Mouse (Mus musculus): ENCODE measurements around the gene Ina.
"Not testable (repeated sequence)": the region's sequence is repeated elsewhere in the genome, so short reads cannot be mapped to it uniquely, and the experiment has no call there.

The Ina gene

DNA sequence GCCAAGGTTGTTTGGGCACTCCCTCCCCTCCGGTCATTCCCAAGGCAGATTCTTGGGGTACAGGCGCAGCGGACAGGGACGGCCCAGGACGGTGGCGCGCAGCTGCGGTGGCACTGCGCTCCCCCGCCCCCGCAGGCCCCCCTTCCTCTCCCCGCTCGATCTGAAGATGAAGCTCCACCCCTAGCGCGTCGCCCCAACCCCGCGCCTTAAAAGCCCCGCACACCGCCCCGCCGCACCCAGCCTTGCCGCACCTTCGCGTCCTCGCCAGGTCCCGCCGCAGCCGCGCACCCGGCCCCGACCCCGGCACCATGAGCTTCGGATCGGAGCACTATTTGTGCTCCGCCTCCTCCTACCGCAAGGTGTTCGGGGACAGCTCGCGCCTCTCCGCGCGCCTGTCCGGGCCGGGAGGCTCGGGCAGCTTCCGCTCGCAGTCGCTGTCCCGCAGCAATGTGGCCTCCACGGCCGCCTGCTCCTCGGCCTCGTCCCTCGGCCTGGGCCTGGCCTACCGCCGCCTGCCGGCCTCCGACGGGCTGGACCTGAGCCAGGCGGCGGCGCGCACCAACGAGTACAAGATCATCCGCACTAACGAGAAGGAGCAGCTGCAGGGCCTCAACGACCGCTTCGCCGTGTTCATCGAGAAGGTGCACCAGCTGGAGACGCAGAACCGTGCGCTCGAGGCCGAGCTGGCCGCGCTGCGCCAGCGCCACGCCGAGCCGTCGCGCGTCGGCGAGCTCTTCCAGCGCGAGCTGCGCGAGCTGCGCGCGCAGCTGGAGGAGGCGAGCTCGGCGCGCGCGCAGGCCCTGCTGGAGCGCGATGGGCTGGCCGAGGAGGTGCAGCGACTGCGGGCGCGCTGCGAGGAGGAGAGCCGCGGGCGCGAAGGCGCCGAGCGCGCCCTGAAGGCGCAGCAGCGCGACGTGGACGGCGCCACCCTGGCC lies at the start of gene Ina, which contains the start of gene Nt5c2:
Gene Ina, plus strand, starts transcription at position 252 of the 935 bp plus-strand sequence.
Gene Nt5c2, minus strand, starts transcription at position 707 of the 935 bp plus-strand sequence.
- DNase-seq, result peak; percentile 8 to 28

DNA sequence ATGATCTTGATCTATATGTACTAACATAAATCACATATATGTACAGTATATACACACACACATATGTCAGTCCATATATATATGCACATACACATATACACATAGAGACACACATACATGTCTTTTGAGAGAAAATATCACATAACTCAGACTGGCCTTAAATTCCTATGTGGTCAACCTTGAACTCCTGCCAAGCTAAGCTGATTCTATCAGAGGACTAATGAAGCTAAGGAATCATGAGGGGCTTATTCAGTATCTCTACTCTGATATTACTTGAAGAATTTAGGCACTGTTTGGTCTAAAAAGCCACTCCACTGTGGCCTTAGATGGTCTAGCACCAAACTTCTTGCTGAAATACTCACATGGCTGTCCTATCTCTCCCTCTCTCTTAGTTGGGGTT lies 49.0 kb upstream of the Ina start:
- no peak for DNase-seq

DNA sequence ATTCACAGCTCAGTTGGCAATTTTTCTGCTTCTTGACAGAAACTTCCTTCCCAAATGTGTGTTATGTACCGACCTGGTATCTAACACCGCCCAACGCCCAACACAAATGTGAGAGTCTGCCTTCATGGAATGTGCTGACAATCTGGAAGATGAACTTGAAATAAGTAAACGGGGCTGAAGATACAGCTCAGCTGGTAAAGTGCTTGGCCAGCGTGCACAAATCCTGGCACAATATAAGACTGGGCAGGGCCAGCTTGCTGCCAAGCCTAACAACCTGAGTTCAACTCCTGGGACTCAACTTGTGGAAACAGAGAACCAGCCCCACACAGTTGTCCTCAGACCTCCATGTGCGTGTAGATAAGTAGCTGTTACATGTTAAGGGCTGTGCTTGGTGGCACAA lies 48.2 kb upstream of the Ina start:
- no peak for DNase-seq

DNA sequence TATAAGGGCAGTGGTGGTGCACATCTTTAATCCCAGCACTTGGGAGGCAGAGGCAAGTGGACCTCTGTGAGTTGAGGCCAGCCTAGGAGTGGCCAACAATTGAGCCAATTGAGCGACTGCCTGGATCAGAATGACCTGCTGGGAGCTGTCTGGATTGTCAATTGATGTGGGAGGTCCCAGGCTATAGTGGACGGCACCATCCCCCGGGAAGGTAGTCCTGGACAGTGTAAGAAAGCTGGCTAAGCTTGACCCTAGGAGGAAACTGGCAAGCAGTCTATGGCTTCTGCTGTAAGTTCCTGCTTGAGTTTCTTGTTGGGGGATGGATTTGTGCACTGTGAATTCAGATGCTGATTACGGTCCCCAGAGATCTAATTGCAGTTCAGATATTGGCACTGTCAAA lies 46.6 kb upstream of the Ina start:
- no peak for DNase-seq

DNA sequence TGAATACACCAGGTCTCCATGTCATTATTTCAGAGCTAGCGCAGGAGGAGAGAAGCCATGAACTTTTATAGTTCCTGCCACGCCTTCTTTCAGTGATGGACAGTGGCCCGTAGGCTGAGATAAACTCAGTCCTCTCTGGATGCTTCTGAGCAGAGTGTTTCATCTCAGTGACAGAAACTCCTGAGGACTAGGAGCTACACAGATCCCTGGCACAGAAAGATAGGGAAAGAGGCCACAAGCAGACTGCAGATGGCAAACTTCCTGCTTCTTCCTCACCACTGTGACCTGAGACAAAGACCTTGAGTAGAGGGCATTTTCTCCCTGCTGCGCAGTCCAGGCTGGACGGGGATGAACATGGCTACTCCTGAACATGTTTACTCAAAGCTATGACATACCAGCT lies 45.7 kb upstream of the Ina start:
- no peak for DNase-seq

DNA sequence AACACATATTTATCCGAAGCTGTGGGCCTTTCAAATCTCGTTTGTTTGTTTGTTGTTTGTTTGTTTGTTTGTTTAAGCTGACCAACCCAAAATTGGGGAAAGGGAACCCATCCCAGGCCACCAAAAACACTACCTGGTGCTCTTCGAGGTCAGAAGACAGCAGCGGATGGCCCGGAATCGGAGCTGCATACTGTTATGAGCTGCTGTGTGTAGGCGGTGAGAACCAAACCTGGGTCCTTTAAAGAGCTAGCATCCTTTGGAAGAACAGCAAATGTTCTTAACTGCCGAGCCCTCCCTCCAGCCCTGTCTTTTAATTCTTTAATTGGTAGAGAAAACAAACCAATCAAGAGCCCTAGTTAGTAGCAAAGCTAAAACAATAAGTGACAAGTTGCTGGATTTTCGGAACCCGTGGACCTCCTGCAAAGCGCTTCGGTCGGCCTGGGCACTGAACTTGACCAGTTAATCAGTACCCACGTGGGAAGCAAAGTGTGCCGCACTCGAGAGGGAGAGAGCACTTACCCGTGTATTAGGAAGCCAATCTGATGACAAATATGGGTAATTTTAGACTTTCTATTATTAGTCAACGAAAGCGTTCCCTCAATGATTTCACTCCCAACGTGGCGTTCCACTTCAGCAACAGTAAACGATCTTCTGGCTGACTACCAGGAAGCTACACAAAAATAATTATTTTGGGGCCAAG lies 45.1 kb upstream of the Ina start:
- DNase-seq, result no peak

DNA sequence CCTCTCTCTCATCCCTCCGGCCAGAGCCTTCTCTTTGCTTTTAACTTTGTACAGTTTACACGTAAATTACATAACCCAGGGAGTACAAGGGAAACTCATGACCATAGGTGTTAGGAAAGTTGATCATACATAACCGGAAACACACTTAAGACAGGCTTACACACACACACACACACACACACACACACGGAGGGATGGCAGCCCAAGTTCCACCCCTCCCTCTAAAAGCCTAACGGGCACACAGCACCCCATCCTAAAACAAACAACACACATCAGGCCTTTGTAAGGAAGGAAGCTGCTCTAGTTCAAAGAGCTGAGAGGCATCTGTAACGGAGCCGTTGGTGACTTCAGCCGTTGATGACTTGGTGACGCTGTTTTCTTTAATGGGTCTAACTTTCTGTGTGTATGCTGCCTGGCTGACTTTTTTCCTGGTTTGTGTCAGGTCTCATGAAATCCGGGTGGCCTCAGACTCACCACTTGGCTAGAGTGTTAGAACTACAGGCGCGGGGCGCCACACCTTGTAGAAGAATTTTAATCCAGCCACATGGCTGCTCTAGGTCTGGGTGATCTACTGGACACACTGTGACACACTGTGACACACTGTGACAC lies 44.3 kb upstream of the Ina start:
- DNase-seq, result peak; percentile 56 to 64

DNA sequence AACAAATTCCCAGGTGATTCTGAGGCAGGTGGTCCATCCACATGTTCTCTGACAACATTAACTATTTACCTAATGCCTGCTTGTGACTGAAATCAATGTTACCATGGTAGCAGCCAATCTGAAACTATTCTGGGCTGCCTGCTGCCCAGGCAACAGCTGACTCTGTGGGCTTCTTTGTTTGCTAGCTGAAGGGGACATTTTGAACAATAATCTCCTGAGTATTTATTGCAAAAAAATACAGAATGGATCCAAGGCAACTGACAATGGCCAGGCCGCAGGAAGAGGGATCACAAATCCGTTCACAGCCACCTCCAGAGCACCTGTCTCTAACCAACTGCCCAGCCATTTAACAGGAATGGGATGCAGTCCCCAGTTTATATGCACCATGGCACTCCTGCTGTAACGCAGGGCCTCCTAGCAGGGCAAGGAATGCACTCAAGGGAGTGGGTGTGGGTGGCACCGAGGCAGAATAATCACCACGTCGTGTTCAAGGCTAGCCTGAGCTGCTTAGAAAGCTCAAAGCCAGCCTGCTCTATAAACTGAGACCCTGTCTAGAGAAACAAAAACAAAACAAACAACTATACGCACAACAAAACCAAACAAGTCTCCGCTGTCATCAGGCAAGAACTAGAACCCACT lies 43.3 kb upstream of the Ina start:
- DNase-seq, result no peak

DNA sequence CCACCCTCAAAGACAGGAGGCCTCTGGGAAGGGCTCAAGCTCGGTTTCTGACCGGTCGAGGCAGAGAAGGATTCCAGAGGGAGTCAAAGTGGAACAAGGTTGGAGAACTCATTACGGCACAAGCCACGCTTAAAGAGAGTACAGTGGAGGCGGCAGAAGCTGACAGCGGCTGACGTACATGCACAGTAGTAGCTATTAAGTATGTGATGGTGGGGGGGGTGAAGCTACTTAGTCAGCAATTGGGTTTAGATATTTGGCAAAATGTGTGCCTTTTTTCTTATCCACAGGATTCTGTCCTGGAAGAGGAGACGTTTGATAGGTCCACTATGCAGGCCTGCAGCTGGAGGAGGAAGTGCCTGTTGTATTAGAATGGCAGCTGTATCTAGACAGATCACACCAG lies 42.8 kb upstream of the Ina start:
- no peak for DNase-seq

DNA sequence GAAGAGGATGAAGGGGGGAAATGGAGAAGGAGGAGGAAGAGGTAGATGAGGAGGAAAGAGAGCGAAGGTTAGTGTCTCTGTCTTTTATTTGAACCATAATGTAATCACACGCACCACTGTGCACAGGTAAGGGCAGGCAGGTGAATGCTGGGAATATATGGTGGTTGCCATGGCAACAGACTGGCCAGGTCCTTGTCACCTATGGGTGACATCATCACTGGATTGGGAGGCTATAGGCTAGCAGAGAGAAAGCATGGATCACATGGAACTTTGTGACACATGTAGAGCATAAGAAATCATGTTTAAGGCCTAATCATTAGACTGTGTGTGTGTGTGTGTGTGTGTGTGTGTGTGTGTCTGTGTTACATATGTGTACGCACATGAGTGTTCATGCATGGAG lies 42.3 kb upstream of the Ina start:
- no peak for DNase-seq

DNA sequence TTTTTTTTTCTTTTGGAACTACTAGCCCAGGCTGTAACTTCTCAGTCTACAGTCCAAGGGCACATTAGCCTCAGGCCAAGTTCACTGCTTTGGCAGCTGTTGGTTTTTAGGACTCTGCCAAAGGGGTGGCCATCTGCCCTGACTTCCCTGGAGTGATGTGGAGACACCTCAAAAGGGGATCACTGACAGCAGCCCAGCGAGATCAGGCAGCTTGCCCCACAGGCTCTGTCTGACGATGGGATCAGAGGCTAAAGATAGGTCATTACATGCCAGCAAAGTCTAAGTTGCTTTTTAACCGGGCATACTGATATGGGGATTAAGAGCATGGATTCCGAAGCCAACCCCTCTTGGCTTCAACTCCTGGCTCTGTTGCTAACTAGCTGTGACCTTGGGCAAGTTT lies 38.9 kb upstream of the Ina start:
- no peak for DNase-seq

DNA sequence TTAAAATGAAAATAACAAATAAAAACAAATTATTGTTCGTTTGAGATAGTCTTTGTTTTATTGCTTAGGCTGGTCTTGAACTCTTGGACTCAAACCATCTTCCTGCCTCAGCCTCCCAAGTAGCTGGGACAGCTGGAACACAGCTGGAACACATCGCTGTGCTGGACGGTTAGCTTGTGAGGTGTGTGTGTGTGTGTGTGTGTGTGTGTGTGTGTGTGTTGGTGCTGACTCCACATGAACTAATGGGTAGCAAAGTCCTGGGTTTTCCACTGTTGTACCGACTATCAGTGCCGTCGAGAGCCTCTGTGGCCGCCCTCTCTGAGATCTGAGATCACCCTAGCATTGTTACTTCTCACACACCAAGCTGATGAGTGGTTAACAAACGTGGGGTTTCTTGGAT lies 38.5 kb upstream of the Ina start:
- no peak for DNase-seq

DNA sequence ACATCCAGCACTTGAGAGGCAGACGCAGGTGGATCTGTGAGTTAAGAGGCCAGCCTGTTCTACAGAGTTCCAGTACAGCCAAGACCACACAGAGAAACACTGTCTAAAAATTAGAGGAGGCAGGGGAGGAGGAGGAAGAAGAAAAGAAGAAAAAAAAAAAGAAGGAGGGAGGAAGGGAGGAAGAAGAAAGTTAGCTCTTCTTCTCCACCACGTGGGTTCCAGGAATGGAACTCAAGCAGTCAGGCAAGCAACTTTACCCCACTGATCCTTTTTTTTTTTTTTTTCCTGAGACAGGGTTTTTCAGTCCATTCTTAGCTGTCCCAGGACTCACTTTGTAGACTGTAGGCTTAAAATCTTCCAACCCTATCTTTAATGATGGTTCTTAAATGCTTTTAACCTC lies 37.8 kb upstream of the Ina start:
- DNase-seq, result no peak

DNA sequence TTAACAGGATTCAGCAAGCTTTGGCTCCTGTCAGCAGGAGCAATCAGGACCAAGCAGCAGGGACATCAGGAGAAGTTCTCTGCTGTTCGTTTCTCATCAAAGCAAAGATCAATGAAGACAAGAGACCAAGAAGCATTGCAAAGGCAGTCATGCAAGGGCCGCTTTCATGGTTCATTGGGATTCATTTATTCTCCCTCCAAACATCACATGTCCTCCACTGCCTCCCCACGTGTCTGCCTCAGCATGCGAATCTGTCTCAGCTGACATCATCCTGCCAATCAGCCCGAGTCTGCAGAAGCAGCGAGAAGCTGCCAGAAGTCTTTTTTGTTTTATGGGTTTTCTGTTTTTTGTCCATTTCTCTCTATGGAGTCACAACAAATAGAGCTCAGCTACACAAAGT lies 37.0 kb upstream of the Ina start:
- DNase-seq, result no peak

DNA sequence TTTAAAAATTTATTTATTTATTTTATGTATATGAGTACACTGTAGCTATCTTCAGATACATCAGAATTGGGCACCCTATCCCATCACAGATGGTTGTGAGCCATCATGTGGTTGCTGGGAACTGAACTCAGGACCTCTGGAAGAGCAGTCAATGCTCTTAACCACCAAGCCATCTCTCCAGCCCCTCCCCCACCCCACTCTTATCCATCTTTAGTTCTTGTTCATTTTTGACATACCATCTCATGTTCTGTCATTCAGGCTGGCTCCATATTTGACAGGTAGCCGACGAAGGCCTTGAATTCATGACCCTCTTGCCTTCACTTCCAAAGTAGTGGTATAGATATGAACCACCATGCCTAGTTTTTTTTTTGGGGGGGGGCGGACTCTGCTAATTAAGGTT lies 36.4 kb upstream of the Ina start:
- not testable (repeated sequence) for DNase-seq

DNA sequence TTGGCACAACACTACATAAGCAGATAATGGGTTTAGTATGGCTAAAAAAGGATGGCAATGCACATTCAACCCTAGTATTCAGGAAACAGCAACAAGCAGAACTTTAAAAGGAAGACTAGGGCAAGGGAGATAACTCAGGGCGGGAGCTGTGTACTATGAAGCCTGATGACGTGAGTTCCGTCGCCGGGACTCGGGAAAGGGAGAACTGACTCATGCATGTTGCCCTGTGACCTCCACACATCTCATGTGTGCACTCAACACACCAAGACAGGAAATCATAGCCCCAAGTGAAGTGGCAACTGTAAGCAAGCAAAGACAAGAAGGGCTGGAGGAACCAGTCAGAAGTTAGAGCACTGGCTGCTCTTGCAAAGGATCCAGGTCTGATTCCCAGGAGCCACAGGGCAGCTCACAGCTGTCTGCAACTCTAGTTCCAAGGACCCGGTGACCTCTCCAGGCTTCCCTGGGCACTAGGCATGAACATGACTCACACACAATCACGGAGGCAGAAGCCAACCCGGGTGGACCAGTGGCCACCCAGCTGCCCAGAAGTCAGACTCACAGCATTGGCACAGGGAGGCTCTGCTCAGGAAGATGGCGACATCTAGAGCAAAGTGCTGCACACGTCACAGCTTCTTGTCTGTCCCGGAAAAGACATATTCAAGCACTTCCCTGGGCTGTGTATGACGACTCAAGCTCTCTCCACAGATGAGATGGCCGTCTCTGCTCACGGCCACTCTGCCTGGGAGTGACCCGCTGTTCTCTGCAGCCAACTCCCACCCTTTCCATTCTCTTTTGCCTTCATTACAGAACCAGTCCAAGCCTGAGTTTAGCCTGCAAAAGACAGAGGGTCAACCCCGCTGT lies 35.3 kb upstream of the Ina start:
- DNase-seq, result no peak

DNA sequence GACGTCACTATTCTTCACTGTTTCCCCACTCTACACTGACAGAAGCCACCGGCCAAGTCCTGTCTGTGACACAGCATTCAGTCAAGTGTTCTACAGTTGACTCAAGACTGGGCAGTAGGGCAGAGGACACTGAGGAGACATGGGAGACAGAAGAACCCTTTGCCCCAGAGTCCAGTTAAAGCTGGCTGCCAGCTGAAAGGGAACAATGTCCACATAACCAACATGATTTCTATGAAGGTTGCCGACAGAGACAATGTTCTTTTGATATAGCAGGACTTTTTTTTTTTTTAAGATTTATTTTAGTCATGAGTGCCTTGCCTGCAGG lies 34.8 kb upstream of the Ina start:
- DNase-seq, result no peak

DNA sequence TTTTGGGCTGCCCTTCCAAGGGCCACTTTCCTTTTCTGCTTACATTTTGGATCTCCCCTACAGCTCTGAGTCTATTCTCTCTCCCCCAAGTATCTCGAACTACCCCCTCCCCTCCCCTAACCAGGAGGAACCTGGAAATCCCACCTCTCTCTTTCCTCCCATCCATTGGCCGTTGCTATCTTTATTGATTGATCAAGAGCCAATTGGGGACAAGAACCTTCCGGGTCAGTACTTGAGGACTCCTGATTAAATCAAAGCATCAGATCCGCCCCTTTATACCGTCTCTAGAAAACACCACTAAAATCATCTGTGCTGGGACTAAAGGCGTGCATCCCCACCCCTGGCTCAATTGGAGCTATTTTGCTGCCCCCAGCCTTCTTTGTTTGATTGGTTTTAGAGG lies 33.0 kb upstream of the Ina start:
- DNase-seq, result no peak

DNA sequence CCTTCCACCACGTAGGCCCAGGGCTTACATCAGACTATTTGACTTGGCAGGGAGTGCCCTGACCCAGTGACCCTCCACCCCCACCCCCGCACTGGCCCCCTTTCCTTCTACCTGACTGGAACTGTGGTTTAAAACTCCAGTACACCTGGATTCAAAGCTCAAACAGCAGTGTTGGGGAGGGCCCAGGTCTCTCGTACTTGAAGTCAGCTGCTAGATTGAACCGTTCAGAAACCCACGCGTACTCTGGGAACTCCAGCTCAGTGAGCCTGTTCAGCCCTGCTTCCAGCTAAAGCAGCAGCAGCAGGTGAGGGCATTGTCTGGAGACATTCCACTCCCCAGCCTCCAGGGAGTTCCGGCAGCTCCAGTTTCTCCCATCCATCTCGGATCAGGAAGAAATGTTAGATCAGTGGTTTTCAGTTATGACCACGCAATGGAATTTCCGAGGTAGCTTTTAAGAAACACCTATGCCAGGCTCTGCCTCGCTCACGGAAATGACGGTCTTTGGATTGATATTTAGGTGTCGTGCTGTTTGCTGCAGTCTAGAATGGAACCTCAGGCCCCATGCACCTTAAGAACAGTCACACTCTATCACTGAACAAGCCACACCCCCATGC lies 31.0 kb upstream of the Ina start:
- no peak for DNase-seq

DNA sequence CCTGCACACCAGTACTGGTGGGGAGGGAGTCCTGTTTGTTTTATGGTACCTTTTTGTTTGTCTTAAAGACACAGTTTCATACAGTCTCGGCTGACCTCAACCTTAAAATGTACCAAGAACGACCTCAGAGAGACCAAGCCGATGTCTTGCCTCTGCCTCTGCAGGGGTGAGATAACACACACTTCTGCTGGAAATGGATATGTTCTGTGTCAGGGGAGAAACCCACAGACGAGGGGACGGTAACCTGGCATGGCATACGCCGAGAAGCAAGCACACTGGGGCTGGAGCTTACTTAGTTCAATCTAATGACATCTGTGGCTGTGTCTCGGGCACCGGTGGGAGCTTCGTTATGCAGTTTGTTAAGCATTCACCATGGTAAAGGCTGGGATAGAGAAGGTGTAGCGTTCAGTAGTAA lies 30.5 kb upstream of the Ina start:
- no peak for DNase-seq

DNA sequence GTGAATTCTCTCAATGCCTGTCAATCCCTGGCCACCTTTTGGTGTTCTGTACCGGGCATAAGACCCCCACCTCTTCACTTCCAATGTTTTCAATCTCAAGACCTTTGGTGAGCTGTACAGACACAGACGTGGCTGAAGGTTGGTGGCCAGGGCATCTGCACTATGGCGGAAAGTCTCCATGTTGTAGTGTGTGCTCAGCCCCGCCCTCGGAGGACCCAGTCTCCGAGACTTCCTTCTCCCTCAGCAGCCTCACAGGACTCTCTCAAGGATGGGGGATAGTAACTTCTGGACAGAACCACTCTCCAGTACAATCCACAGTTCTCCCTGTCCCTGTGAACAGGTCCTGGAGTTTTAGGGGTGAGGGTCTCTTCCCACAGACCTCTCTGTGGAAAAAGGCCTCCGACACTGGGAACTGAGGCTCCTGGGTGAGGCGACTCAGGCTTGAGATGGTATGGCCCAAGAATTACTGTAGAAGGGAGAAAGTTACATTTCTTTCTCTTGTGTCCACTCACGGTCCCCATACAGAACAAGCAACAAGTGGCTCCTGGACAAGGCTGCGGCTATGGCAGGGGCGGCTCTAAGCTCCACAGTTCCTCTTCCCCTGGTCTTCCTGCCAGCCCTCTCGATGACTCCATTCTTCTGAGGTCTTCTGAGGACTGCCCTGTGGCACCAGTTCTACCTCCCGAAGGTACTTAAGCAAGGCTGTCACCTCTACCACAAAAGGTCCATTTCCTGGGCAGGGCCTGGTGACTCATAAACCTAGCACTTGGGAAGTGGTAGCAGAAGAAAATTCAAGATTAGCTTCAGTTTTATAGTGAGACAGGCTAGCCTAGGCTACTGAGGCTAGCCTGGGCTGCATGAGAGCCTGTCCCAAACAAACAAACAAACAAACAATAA lies 29.5 kb upstream of the Ina start:
- no peak for DNase-seq

Data from thymus, postnatal 36 days (tissue).